ENCODE assay signal across 11 mouse cellular contexts in genomic region chr7:111777186-111777585, GRCm38 (mm10). TPM values are rescaled to one million over a fixed set of nuclear protein-coding genes. Genes with fewer than 3 reads are reported as not detected.
A peak's percentile ranks its signal among the peaks of the same experiment; 100 is the strongest.
DNase-seq lines count a peak whose midpoint lies in the region; ATAC-seq and TF ChIP-seq lines count a peak whose summit lies in the region.
"Had no signal": no experiment of that assay in that cellular context is flagged by ENCODE, and none has a peak within 500 bp of the region (broad histone marks: within the 10 kb centered on the region; RNA-seq: fewer than 3 reads in every experiment).

No protein-coding gene starts in this region.

- 0 out of 2 replicates have a peak overlapping the region, but pooled peaks have one; percentile 5 for H3K4me2 ChIP-seq in forebrain, embryonic 16.5 days (ENCODE audit: low read length)
- 0 out of 2 replicates have a peak overlapping the region, but pooled peaks have one; percentile 96 for H3K4me2 ChIP-seq in limb, embryonic 12.5 days
- H3K4me2 ChIP-seq in midbrain, postnatal 0 days (ENCODE audit: low read depth, low read length, poor library complexity, severe bottlenecking) = peak overlapping the region; percentile 92

- peaks cover 21% of the 10 kb centered on the region for H3K4me1 ChIP-seq in forebrain, embryonic 16.5 days (replicated peaks; ENCODE audit: control insufficient read depth, insufficient read depth, low read length)
- H3K4me1 ChIP-seq in forebrain, embryonic 10.5 days = peaks cover 21% of the 10 kb centered on the region
- H3K4me1 ChIP-seq in limb, embryonic 12.5 days (replicated peaks) = peaks cover 15% of the 10 kb centered on the region
- H3K4me1 ChIP-seq in limb, embryonic 10.5 days = peaks cover 17% of the 10 kb centered on the region
- H3K4me1 ChIP-seq in midbrain, postnatal 0 days (ENCODE audit: insufficient read depth, low read length) = peaks cover 18% of the 10 kb centered on the region; the same call in 1 of the 2 replicates

- no peak for DNase-seq in forebrain, embryonic 10.5 days (ENCODE audit: extremely low spot score, low spot score)
- DNase-seq in limb, embryonic 10.5 days (ENCODE audit: low spot score) = no peak
- peak; percentile 65 to 66 for DNase-seq in kidney, adult 8-10 months
- no peak for DNase-seq in midbrain, postnatal 0 days (ENCODE audit: low spot score)
- no peak for DNase-seq in spleen, postnatal 36 days (ENCODE audit: low spot score in 2 of 2)
- DNase-seq in thymus, postnatal 4 days = no peak
- DNase-seq: adrenal gland, postnatal 25 days; cerebellum, adult 9-10 months; heart, postnatal 36 days had no signal

- H3K9ac ChIP-seq in forebrain, embryonic 16.5 days (replicated peaks; ENCODE audit: low read depth, low read length) = no peak overlapping the region
- no peak overlapping the region for H3K9ac ChIP-seq in limb, embryonic 12.5 days (replicated peaks)
- no peak overlapping the region for H3K9ac ChIP-seq in midbrain, postnatal 0 days (replicated peaks; ENCODE audit: low read length, poor library complexity, severe bottlenecking)

- H3K27me3 ChIP-seq in forebrain, embryonic 16.5 days (replicated peaks; ENCODE audit: control insufficient read depth, insufficient read depth, low read length) = no peaks in the 10 kb centered on the region; the same call in 1 of the 2 replicates
- H3K27me3 ChIP-seq in forebrain, embryonic 10.5 days (ENCODE audit: poor library complexity, severe bottlenecking) = peaks cover 52% of the 10 kb centered on the region
- H3K27me3 ChIP-seq in limb, embryonic 12.5 days = peaks cover 57% of the 10 kb centered on the region
- H3K27me3 ChIP-seq in limb, embryonic 10.5 days (ENCODE audit: low read depth, poor library complexity, severe bottlenecking) = peaks cover 45% of the 10 kb centered on the region
- no peaks in the 10 kb centered on the region for H3K27me3 ChIP-seq in midbrain, postnatal 0 days (ENCODE audit: insufficient read depth, low read length)

- WGBS in forebrain, embryonic 16.5 days = 86% methylated on average over 2 of the region's 2 CpGs
- WGBS in forebrain, embryonic 10.5 days = 85% methylated on average over 2 of the region's 2 CpGs
- WGBS in limb, embryonic 12.5 days = 81% methylated on average over 2 of the region's 2 CpGs
- WGBS in limb, embryonic 10.5 days = 88% methylated on average over 2 of the region's 2 CpGs
- WGBS in midbrain, postnatal 0 days = 81% methylated on average over 2 of the region's 2 CpGs

- TF ChIP-seq CTCF in midbrain, postnatal 0 days (IDR thresholded peaks at IDR 0.05) = no peak

- H3K9me3 ChIP-seq in forebrain, embryonic 16.5 days (ENCODE audit: control insufficient read depth, low read length) = no peaks in the 10 kb centered on the region
- H3K9me3 ChIP-seq in forebrain, embryonic 10.5 days = no peaks in the 10 kb centered on the region
- H3K9me3 ChIP-seq in limb, embryonic 12.5 days = no peaks in the 10 kb centered on the region
- no peaks in the 10 kb centered on the region for H3K9me3 ChIP-seq in limb, embryonic 10.5 days (replicated peaks)
- no peaks in the 10 kb centered on the region for H3K9me3 ChIP-seq in midbrain, postnatal 0 days (ENCODE audit: low read length)

- ATAC-seq in forebrain, embryonic 16.5 days = no peak
- ATAC-seq in limb, embryonic 12.5 days (ENCODE audit: insufficient number of reproducible peaks, insufficient read depth, low FRiP score, low TSS enrichment, low read depth) = no peak
- no peak for ATAC-seq in midbrain, postnatal 0 days (ENCODE audit: low FRiP score)

- H3K27ac ChIP-seq in forebrain, embryonic 16.5 days (ENCODE audit: low read length) = no peak overlapping the region
- no peak overlapping the region for H3K27ac ChIP-seq in forebrain, embryonic 10.5 days
- no peak overlapping the region for H3K27ac ChIP-seq in limb, embryonic 12.5 days
- H3K27ac ChIP-seq in limb, embryonic 10.5 days = no peak overlapping the region
- no peak overlapping the region for H3K27ac ChIP-seq in midbrain, postnatal 0 days (ENCODE audit: low read depth, low read length)

- no peak overlapping the region for H3K4me3 ChIP-seq in forebrain, embryonic 16.5 days (replicated peaks; ENCODE audit: low read length)
- H3K4me3 ChIP-seq in forebrain, embryonic 10.5 days = no peak overlapping the region
- H3K4me3 ChIP-seq in limb, embryonic 12.5 days (replicated peaks) = no peak overlapping the region
- H3K4me3 ChIP-seq in limb, embryonic 10.5 days = no peak overlapping the region
- peak overlapping the region; percentile 53; the same call in 1 of the 2 replicates for H3K4me3 ChIP-seq in midbrain, postnatal 0 days (ENCODE audit: low read depth, low read length)

- no peaks in the 10 kb centered on the region for H3K36me3 ChIP-seq in forebrain, embryonic 16.5 days (ENCODE audit: control insufficient read depth, insufficient read depth)
- H3K36me3 ChIP-seq in forebrain, embryonic 10.5 days (replicated peaks) = no peaks in the 10 kb centered on the region
- no peaks in the 10 kb centered on the region for H3K36me3 ChIP-seq in limb, embryonic 12.5 days
- H3K36me3 ChIP-seq in limb, embryonic 10.5 days = no peaks in the 10 kb centered on the region
- no peaks in the 10 kb centered on the region for H3K36me3 ChIP-seq in midbrain, postnatal 0 days (ENCODE audit: insufficient read depth, low read length)

RNA-seq across cellular contexts. Expression of gene Galnt18, which starts 2.6 kb away (rescaled TPM):
- 12.0 and 13.6 TPM in 2 replicates for polyA plus RNA-seq in forebrain, embryonic 16.5 days (2015; fragmentation: Nextera tagmentation; extraction: Ambion mirVana)
- 4.9 and 5.0 TPM in 2 replicates for polyA plus RNA-seq in forebrain, embryonic 10.5 days (2016; fragmentation: Nextera tagmentation; extraction: Ambion mirVana)
- polyA plus RNA-seq in limb, embryonic 12.5 days (2016; fragmentation: Nextera tagmentation; extraction: Ambion mirVana) = 13.1 and 14.3 TPM in 2 replicates
- polyA plus RNA-seq in limb, embryonic 10.5 days (2016; fragmentation: Nextera tagmentation; extraction: Ambion mirVana) = 8.6 and 10.3 TPM in 2 replicates
- 20.2 and 25.0 TPM in 2 replicates for total RNA-seq in midbrain, postnatal 0 days (2014; rRNA removed)
- 18.9 and 19.2 TPM in 2 replicates for polyA plus RNA-seq in midbrain, postnatal 0 days (2015; fragmentation: Nextera tagmentation; extraction: Ambion mirVana)

Comparison
In these comparisons a context has a peak if more than half of its experiments do, and no peak if none do; other contexts are left out.
1. H3K4me2 ChIP-seq: peak in every context shown above with its lines; median percentile 96 in limb, embryonic 12.5 days; 92 in midbrain, postnatal 0 days; 5 in forebrain, embryonic 16.5 days.
2. DNase-seq: peak in kidney, adult 8-10 months (2 of 2); none in forebrain, embryonic 10.5 days (single experiment), limb, embryonic 10.5 days (single experiment), midbrain, postnatal 0 days (single experiment), spleen, postnatal 36 days (0 of 2) and thymus, postnatal 4 days (single experiment).